Mouse (Mus musculus) kidney, adult 2 months (tissue): ENCODE data around the gene Tra2a.
A peak's percentile ranks its signal among the peaks of the same experiment; 100 is the strongest.

Experiments used
- CTCF ChIP-seq: fragments of 200-500 bp; conservative IDR thresholded peaks from 2 replicates; pipeline ENCODE4 v1.5.1; 2011; ENCODE audit warnings: low read depth, mild to moderate bottlenecking, control low read depth, low read length, moderate library complexity, mixed read lengths; ENCODE audit not compliant: insufficient read depth, insufficient read length
- POLR2A ChIP-seq: fragments of 200-500 bp; IDR thresholded peaks from one replicate; pipeline ENCODE4 v1.6.1; 2011; ENCODE audit warnings: low read depth, low read length, control low read depth

DNA sequence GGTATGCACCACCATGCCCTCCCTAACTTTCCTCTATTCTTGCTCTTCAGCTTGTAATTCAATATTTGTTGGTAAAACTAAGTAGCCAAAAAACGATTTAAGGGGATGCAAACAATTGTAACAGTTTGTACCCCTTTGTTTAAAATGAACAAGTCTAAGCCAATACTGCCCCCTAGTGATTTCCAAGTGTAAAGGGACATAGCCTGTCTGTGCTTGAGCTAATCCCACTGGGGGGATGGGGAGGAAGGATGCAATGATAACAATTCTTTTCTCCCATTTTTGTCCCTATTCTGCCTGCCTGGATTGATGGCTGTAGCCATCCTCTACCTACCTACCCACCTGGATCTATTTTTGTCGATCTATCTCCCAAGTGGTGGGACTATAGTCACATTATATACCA is 16.6 kb downstream of the Tra2a start:
- peak; percentile 39 for TF ChIP-seq CTCF
- TF ChIP-seq POLR2A: no peak
